Mouse (Mus musculus) adrenal gland (tissue): ENCODE data around the gene Gm4744.
"Not testable (repeated sequence)": the region's sequence is repeated elsewhere in the genome, so short reads cannot be mapped to it uniquely, and the experiment has no call there.

Source experiments
- intact Hi-C: fragments of 180-260 bp; cut with DNase I; formaldehyde crosslinking; loops from one replicate; pipeline ENCODE4 v1.15.1; 2025
- long read RNA-seq, 2 experiments: library from polyadenylated mRNA; unstranded; transcript quantifications; one replicate each; pipeline ENCODE4 v2.0.0; 2020; ENCODE audit warnings: borderline replicate concordance in 1 of 2; ENCODE audit not compliant: insufficient replicate concordance in 1 of 2

Gm4744 gene
- long read RNA-seq, experiment 1: 0 reads
- long read RNA-seq, experiment 2: 0 reads

DNA sequence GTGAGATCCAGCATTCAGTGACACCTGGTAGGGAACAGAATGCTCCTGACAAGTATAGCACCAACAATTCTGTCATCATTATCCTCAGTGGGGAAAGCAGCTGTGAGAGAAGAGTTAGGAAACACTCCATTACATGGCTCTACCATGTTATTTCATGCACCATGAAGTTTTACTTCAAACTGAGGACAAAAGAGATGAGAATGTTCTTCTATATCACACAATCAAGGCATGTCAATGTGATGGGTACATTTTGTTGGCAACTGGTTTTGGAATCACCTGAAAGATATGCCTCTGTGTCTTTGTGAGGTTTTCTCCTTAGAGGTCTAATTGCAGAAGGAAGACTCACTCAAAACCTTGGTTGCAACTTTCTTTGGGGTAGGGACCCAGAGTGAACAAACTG, at the start of gene Gm4744:
Gene Gm4744 (minus strand): TSS at position 101 of the 400 bp plus-strand sequence.
- intact Hi-C loops: no loop called here

- intact Hi-C loops: not testable (repeated sequence)
Measured at GRCm38 (mm10) chr6:40999379-40999778, 47.7 kb upstream of the Gm4744 start, which contains the start of gene Gm2663. TSS of gene Gm2663 (minus strand) at chr6:40999479.

DNA sequence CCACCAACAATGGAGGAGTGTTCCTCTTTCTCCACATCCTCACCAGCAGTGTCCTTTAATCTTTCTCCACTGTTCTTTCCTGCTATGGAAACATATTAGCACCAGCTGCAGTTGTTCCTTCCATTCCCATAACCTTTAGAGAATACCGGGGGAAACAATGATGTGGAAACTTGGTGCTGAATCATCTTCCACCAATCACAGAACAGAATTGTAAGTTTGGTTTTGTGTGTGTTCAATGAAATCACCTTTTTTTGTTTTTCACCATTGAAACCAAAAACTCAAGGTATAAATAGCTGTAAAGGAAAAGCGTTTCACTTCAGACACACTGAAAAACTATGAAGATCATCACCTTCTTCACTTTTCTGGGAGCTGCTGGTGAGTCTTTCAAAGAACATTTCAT, 12.8 kb upstream of the Gm4744 start, which contains the start of gene 1810009J06Rik:
Gene 1810009J06Rik (plus strand): TSS at position 301 of the 400 bp plus-strand sequence.
- intact Hi-C loops: not testable (repeated sequence)

DNA sequence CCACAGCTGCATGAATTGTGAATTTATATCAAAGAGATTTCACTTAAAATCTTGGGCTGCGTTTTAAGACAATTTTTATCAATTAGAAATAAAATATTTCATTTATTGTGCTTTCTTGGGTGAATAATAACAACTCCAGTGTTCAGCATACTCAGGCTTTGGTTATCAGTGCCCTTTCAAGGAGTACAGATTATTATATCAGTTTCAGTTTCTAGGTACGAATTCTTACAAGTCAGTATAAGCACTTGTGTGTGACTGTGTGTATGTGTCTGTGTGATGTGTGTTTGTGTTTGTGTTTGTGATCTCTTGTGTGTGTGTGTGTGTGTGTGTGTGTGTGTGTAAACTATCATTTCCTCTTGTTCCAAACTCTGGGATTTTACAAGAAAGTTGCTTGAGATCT, 2.0 kb upstream of the Gm4744 start:
- intact Hi-C loops: no loop called here

GRCm38 (mm10) chr6:40940457-40940856, 11.2 kb downstream of the Gm4744 start, which contains the start of gene 1700074P13Rik:
TSS of gene 1700074P13Rik (minus strand) at chr6:40940557.
- intact Hi-C loops: no loop called here

DNA sequence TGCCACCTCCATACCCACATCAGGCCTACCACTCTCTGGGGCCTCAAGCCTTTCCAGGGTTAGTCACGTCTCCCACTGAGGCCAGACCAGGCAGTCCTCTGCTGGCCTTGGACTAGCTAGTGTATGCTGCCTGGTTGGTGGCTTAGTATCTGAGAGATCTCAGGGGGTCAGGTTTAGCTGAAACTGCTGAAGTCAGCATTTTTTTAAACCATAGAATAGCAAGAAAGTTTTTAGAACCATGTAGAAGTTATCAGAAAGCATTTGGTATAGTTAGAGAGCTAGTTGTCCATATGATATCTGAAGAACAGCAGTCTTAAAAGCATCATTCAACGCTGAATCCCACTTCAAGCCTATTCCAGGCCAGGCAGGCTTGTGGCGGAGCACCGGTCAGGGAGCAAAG, 31.7 kb downstream of the Gm4744 start:
- intact Hi-C loops: no loop called here

GRCm38 (mm10) chr6:40900287-40900686, 51.4 kb downstream of the Gm4744 start, which contains the start of gene Prss58:
TSS of gene Prss58 (minus strand) at chr6:40900387.
- intact Hi-C loops: no loop called here
